Mouse (Mus musculus) cerebellum, postnatal 4 days (tissue): Measurements from ENCODE around the gene Ccnd2.

Experiments
- DNase-seq, 2 experiments: peaks; one replicate each; pipeline ENCODE4 v3.0.0; 2022; ENCODE audit warnings: low spot score in 2 of 2, mixed read lengths in 1 of 2

Ccnd2 gene

DNA sequence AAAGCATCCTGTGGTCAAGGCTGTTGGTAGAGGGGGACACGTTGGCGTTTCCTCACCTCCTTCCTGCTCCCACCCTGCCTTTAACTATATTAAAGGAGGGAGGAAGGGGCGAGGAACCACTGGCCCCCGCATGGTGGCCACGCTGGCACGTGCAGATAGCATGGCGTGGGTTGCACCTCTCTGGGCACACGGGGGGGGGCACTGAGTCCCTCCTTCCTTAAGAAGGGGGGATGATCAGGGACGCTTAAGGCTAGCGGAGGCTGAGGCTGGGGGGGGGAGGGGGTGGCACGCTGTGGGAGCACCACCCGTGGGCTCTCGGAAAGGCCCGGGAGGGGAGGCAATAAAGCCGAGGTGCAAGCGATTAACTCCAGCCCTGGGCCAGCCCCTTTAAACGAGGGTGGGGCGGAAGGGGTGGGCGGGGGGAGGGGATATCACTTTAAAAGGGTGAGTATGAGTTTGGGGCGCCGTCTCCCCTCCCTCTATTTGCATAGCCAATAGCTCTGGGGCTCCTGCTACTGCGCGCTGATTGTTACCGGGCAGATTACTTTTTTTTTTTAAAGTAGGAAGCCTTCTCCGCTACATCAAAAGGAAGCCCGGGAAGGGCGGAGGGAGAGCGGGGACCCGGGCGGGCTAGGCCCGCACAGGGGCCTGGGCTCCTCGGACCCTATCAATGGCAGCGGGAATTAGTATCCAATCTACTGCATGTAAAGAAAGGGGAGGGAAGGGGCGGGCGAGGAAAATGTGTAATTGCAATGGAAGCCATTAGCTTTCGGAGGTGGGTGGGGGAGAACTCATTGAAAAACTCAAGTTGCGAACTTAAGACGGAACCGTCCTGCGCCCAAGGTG is at the start of gene Ccnd2:
Gene Ccnd2 (minus strand): TSS at position 88 of the 846 bp plus-strand sequence.
- DNase-seq: no peak

DNA sequence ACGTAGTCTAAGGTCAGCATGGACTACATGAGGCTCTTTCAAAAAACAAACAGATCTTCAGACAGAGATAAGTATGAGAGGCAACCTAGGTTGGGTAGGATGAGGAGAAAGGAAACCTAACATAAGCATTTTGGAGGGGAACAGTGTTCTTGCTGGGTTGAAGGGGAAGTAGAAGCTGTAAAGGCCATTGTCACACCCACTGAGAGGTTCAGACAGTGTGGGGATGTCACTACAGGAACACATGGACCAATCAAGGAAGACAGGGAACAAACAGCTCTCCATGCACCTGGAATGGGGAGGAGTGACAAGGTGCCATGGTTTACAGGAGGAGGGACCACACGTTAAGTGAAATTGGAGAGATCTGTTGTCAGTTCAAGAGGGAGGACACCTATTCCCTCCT is 45.0 kb upstream of the Ccnd2 start:
- DNase-seq: no peak

- DNase-seq: peak; percentile 27 to 68
Observed at GRCm38 (mm10) chr6:127181296-127181695, 29.3 kb upstream of the Ccnd2 start.

DNA sequence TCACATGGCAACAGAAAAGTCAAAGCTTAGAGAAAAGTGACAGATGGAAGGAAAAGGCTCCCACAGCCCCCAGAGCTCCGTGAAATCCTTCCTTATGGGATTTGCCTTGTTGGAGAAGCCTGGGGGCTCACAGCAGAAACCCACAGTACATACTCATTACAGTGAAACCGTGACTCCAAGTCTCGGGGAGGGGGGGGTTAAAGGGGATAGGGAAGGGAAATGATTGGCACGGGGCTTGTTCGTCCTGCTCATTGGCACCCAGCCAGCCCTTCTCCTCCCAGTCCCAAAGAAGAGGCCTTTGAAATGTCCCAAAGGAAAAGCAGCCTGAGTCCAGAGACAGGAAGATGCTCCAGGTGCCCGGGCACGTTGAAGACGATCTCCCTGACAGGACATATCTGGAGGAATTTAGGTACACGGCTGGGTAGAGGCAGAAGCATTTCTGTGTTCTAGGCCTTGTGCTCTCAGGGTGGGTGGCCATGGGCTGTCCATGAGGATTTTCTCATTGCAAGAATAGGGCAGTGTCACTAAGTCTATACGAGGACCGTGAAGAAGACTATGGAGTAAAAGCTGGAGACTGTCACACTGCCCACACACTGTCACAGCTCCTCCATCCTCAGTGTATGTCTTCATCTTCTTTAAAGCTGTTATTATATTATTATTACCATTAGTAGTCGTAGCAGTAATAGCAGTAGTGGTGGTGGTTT is 27.2 kb upstream of the Ccnd2 start:
- peak in 1 of 2 experiments; percentile 62 for DNase-seq

- DNase-seq: no peak
Observed at GRCm38 (mm10) chr6:127177962-127178361, 26.0 kb upstream of the Ccnd2 start.

DNA sequence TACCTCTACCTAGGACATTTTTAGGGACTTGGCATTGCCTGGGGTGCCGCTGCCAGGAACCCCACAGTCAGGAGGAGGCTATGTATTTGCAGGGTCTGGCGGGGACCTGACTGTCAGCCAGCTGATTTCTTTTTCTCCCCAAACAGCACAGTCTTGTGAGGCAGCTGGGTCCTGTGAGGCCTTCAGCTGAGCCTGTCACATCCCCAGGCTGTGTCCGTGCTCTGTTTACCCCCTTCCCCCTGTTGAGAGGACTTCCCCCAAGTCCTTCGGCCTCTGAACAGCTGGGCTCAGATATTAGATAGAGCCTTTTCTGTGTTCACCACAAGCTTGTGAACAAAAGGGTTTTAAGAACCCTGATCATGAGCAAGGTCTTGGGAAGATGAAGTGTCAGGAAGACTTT is 25.4 kb upstream of the Ccnd2 start:
- no peak for DNase-seq

DNA sequence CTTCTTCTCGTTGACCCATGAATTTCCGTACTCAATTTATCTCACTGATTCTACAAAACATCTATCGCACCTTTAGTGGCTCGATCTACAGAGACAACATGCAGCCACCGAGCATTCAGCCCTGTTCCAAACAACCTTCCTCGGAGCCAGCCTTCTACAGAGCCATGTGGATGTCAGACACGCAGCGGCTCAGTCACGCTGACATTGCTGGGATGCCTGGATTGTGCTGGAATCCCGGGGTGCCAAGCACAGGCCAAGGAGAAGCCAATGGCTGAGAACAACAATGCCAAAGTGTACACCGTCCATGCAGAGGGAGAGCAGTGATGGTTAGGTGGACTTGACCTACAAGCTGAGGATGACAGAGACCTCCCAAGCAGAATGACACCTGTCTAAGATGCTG is 20.5 kb upstream of the Ccnd2 start:
- DNase-seq: no peak

DNA sequence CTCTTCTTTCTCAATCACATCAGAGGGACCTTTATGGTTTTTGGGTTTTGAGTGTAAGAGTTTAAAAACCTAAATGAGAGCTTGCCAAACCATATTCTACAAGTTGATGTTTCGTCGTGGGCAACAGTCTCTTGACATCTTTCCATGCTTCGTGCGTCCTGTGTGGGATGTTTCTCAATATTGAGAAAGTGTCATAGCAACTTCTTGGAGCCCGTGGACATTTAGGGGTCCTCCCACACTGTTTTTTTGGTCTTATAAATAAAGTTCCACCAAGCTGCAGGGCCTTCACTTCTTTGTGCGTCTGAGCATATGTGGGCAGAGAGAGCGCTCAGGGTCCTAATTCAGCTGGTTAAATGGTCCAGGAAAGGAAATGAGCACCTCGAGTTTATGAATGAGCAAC is 18.7 kb upstream of the Ccnd2 start:
- no peak for DNase-seq

GRCm38 (mm10) chr6:127165663-127166062 is 13.7 kb upstream of the Ccnd2 start:
- no peak for DNase-seq

DNA sequence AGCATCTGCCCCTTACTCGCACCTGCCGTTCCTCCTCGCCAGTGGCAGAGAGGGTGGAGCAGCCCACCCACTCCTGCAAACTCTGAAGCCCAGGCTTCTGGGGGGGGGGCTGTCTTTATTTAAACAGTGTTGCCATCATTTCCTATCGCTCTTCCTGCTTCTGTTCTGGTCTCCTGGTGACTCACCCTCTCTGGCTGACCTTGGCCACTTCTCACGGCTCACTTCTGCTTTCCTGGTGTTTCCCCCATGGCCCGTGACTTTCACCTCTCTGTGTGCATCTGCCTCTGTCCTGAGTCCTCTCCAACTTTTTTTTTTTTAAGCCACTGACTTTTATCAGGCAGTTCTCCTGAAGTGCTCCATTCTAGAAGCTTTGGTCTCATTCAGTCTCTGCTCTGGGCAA is 10.8 kb upstream of the Ccnd2 start:
- no peak for DNase-seq

- no peak for DNase-seq
Observed at GRCm38 (mm10) chr6:127157321-127157720, 5.3 kb upstream of the Ccnd2 start.

- no peak for DNase-seq
Observed at GRCm38 (mm10) chr6:127155468-127155867, 3.5 kb upstream of the Ccnd2 start.

DNA sequence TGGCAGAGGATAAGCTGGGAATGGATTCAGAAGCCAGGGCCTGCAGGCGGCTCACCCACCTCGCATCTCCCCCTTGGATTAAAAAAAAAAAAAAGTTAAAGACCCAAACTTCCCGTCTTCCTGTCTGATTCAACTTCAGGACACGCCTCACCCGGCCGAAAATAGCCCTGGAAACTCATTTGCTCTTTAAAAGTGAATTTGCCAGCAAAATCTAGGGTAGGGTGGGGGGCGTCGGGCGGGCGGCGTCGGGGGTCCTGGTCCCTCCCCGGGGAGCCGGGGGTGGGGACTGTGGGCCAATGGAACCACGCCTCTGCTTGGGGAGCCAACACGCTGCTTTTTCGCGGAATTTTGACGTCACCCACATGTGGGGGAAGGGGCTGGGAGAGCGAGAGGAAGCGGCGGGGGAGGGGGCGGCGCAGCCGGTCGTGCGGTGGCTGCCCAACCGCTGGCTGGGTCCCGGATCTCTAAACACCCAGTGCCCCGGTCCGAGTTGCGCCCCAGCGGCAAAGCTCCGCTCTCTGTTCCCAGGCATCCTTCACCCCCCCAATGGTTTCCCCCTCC is 2.8 kb upstream of the Ccnd2 start:
- no peak for DNase-seq

DNA sequence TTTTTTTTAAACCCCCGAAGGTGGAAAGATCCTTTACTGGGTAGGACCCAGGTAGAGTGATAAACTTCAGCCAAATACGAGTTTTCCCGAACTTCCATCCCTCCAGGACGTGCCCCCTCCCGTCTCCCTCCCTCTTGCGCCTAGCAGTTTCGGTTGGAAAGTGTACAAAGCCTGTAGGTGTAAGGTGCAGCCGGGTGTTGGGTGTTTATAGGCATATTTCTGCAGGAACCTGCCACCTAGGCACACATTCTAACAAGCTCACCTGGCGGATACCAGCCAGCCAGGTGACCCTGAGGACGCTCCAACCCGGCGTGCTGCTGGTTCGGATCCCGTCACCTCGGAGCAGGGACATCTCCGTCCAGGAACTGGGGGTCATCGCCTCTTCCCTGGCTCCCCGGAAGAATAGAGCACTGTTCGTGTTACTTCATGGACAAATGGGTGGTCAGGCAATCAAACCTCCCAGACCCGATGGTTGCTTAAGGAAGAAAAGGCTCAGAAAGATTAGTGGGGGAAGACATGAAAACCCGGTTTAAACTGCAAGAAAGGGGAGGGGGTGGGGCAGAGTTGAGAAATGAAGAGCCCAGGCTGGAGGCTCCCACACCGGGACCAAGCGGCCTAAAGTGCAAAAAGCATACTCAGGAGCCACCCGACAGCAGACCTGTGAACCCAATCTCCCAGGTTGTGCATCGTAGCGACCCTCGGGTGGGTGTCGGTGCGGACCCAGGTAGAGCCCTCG is 2.1 kb upstream of the Ccnd2 start:
- no peak for DNase-seq

DNA sequence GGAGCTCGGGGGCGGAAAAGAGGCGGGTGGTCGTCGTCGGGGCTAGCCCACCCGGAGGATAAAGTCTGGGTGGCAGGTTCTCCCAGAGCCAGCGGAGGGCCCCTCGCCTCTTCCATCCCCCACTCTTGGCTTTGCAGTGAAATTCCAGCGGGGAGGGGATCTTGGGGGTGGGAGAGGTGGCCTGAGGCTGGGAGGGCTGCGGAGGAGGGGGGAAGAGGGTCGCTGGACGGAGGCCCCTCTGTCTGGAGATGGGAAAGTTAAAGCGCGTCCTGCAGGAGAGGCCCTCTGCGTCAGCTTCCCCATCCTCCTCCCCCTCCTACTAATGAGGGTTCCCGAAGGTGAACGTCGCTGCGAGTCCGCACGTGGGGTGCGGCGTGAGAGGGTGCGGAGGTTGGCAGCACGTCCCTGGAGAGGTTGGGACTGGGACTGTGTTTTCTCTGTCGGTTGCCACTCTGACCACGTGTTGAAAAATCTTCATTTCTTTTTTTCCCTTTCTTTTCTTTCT is 1.4 kb upstream of the Ccnd2 start:
- DNase-seq: no peak

DNA sequence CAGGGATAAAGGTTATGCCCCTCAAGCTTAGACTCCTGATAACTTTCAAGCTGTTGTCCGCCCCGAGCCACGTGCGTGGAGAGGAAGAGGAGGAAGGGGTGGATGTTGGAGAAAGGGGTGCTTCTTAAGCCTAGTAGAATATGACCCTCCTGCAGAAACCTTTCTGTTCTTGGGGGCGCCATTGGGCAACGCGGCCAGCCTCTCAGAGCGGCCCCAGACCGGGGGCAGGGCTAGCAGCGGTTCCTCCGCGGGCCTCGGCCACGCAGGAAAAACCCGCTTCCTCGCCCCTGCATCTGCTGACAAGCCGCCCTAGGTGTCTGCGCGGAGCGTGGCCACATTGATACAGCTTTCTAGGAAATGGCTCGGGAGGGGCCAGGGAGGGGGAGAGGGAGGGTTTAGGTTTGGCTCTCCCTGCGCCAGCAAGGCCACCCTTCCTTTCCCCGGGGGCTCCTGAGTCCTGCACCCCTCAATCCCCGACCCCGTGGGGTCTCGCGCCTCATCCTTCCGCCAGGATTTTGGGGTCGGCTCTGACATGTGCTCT is 358 bp downstream of the Ccnd2 start:
- DNase-seq: no peak

DNA sequence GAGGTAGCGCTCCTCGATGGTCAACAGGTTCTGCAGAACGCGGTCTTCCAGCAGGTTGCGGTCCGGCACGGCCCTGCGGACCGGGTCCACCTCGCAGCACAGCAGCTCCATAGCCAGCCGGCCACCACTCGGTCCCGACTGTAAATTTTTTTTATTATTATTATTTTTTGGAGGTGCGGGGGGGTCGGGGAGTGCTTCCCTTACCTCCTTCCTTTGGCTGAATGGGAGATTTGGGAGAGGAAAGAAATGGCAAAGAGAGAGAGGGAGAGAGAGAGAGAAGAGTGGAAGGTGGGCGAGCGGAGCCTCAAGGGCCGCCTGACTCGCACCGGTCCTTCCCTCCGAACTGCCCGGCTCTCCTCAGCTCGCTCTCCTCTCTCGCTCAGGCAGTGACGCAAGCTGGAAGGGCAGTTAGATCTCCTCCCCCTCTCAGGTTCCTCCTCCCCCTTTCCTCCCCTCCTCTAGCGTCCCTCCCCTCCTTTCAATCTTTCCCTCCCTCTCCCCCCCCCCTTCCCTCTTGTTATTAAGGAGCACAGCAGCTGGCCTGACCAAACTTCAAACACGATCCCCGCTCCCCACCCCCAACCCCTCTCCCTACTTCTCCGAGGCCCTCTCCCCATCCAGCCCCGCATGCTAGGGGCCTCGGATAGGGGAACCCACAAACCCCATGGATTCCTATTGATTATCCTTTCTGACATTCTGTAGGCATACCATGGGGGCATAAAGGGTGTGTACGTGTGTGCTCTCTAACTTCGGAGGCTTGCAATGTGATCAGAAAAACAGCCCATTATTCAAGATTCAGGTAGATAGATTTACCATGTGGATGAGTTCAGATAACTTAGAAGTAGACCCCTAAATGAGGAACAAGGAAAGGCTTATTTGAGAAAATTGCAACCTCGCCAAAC is 1.1 kb downstream of the Ccnd2 start:
- peak in 1 of 2 experiments; percentile 68 for DNase-seq

- DNase-seq: no peak
Observed at GRCm38 (mm10) chr6:127149944-127150662, 1.9 kb downstream of the Ccnd2 start.

DNA sequence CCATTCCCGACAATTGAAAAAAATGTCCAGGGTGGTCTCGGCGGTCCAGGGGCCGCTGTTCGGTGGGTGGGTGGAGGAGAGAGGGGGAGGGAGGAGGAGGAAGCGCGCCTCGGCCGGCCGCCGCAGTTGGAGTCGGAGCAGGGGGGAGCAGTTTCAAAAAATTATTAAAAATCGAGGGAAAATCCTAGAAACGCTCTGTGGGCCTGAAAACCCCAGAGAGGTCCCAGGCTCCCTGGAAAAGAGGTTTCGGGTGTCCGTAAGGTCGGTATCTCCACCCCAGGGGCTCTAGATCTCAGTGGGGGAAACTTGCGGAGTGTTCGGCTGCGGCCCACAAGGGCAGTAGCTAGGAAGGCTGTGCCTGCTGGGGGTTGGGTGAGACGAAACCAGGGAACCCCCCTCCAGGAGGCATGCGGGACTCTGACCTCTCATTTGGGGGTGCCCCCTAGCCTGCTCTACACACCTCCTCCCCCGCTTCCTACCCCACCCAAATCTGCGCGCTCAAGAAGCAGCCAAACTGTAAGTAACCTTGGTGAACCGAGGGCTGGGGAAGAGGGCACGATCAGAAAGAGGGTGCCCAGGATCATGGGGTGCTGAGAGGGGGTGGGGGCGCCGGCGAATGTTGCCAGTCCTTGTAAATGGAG is 2.6 kb downstream of the Ccnd2 start:
- no peak for DNase-seq
